Mouse (Mus musculus): ENCODE measurements around the gene Uqcr11. TPM values are rescaled to one million over a fixed set of nuclear protein-coding genes. Genes with fewer than 3 reads are reported as not detected.
A peak's percentile ranks its signal among the peaks of the same experiment; 100 is the strongest.

Uqcr11 gene
- polyA plus RNA-seq, 1 experiment from 2014 or later = 519 TPM

DNA sequence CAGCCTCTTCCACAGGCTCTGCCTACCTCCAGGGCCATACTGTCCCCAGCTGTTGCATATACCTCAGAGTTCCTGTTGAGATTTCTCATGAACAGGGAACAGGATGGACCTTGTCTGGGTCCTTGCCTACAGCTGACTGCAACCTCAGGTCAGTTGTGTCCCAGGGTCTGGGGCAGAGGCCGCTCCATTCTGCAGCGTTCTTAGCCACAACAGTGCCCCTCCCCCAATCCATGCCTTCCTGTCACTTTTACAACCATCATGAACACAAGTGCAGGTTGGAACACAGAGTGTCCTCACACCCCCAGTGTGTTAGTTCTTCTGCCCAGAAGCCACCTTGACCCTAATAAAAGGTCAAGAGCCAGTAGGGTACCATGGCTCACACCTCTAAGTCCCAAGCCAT, 17.9 kb downstream of the Uqcr11 start:
- Histone ChIP-seq H3K36me3 (ENCODE audit: control insufficient read depth, insufficient read depth) (peaks cover 25% of the 10 kb centered on the region), H3K9ac (ENCODE audit: low read depth, low read length) (no peak overlapping the region), H3K4me3 (ENCODE audit: low read depth, low read length) (no peak overlapping the region), H3K27ac (ENCODE audit: low read length) (no peak overlapping the region), H3K9me3 (replicated peaks; ENCODE audit: control insufficient read depth, low read length) (no peaks in the 10 kb centered on the region), H3K4me1 (ENCODE audit: control insufficient read depth, low read depth, low read length) (peaks cover 49% of the 10 kb centered on the region), H3K27me3 (ENCODE audit: control insufficient read depth, insufficient read depth, low read depth, low read length) (peaks cover 6% of the 10 kb centered on the region), H3K4me2 (ENCODE audit: low read depth, low read length) (no peak overlapping the region)
- no peak for ATAC-seq (ENCODE audit: low read depth)
- WGBS (ENCODE audit: insufficient replicate concordance) = 14% methylated on average over 2 of the region's 2 CpGs

DNA sequence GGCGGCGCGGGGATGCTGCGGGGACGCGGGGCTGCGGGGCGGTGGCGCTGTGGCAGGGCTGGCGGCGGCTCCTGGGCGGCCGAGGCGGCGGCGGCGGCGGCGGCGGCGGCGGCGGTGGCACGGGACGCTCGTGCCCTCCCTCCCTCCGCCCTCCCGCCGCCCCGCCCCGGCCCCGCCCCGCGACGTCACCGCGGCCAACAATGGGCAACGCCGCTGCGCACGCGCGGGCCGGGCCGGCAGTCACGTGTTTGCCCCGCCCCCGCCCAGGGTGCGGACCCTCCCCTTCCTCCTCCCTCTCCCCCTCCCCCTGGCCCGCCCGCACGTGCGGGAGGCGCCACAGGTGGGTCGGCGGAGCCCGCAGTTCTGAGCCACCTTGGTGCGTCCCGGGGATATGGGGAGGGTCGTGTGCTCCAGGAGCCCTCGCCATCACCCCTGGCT, 19.1 kb downstream of the Uqcr11 start, which contains the start of gene Mex3d:
Gene Mex3d, minus strand, starts transcription at position 138 of the 438 bp plus-strand sequence.
- Histone ChIP-seq H3K36me3 (ENCODE audit: control insufficient read depth, insufficient read depth) (peaks cover 13% of the 10 kb centered on the region), H3K27ac (ENCODE audit: low read length) (peak within 1 kb of the TSS; percentile 29; the same call in 1 of the 2 replicates), H3K9ac (ENCODE audit: low read depth, low read length) (peak within 1 kb of the TSS; percentile 77), H3K4me3 (ENCODE audit: low read depth, low read length) (peak within 1 kb of the TSS; percentile 74), H3K4me1 (ENCODE audit: control insufficient read depth, low read depth, low read length) (peaks cover 53% of the 10 kb centered on the region), H3K27me3 (ENCODE audit: control insufficient read depth, insufficient read depth, low read depth, low read length) (peaks cover 6% of the 10 kb centered on the region), H3K9me3 (replicated peaks; ENCODE audit: control insufficient read depth, low read length) (no peaks in the 10 kb centered on the region), H3K4me2 (ENCODE audit: low read depth, low read length) (peak within 1 kb of the TSS; percentile 99)
- 0% methylated on average over 10 of the region's 61 CpGs for WGBS (ENCODE audit: insufficient replicate concordance)
- peak; percentile 66 for ATAC-seq (ENCODE audit: low read depth)

GRCm38 (mm10) chr10:80386735-80387471, 19.7 kb downstream of the Uqcr11 start:
- H3K9ac ChIP-seq (ENCODE audit: low read depth, low read length) = peak overlapping the region; percentile 77
- peaks cover 6% of the 10 kb centered on the region for H3K27me3 ChIP-seq (ENCODE audit: control insufficient read depth, insufficient read depth, low read depth, low read length)
- H3K36me3 ChIP-seq (ENCODE audit: control insufficient read depth, insufficient read depth) = peaks cover 12% of the 10 kb centered on the region
- peak overlapping the region; percentile 74 for H3K4me3 ChIP-seq (ENCODE audit: low read depth, low read length)
- no peak overlapping the region for H3K27ac ChIP-seq (ENCODE audit: low read length)
- no peaks in the 10 kb centered on the region for H3K9me3 ChIP-seq (replicated peaks; ENCODE audit: control insufficient read depth, low read length)
- H3K4me2 ChIP-seq (ENCODE audit: low read depth, low read length) = peak overlapping the region; percentile 99
- WGBS (ENCODE audit: insufficient replicate concordance) = under 1% methylated on average over 71 of the region's 94 CpGs
- H3K4me1 ChIP-seq (ENCODE audit: control insufficient read depth, low read depth, low read length) = peaks cover 53% of the 10 kb centered on the region
- peak; percentile 11; the same call in 1 of the 2 replicates for ATAC-seq (ENCODE audit: low read depth)

DNA sequence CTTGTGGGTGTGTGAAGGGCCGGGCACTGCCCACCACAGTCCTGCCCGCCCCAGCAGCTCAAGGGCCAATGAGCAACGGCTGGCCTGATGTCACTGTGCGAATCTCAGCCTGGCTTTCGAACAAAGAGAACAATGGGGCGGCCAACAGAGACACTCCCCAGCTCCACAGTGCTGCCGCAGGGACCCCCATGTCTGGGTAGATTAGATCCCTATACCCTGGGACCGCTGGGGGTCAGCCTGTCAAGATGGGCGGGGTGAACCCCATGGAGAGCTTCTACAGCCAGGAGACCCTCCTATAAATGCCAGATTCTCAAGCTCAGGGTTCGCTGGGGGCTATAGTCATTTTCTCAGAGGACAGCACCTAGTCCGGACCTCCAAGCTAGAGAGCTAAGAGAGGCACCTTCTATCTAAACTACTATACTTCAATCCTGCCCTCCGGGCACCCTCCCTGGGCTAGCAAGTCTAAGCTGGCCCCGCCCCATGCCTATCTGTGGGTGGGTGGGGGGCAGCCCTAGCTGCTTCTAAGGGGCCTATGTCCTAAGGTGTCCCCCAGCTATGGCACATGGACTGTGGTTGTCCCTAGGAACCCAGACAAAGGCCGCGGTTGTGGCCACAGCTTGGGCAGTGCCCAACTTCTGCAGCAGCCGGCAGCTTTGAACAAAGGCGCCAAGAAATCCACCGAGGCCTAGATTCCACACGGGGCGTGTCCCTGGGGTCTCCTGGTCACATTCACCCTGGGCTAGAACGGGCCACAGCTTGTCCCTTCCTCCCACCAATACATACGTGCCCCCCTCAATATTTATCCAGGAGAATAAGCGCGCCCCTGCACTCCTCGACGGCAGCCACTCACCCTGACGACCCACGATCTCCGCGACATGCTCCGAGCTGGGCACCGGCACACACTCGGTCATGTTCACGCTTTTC, 20.6 kb downstream of the Uqcr11 start:
- Histone ChIP-seq H3K9ac (ENCODE audit: low read depth, low read length) (peak overlapping the region; percentile 77), H3K27me3 (ENCODE audit: control insufficient read depth, insufficient read depth, low read depth, low read length) (peaks cover 6% of the 10 kb centered on the region), H3K27ac (ENCODE audit: low read length) (no peak overlapping the region), H3K36me3 (ENCODE audit: control insufficient read depth, insufficient read depth) (peaks cover 14% of the 10 kb centered on the region), H3K4me3 (ENCODE audit: low read depth, low read length) (peak overlapping the region; percentile 74), H3K9me3 (replicated peaks; ENCODE audit: control insufficient read depth, low read length) (no peaks in the 10 kb centered on the region), H3K4me1 (ENCODE audit: control insufficient read depth, low read depth, low read length) (peaks cover 53% of the 10 kb centered on the region), H3K4me2 (ENCODE audit: low read depth, low read length) (peak overlapping the region; percentile 99)
- 15% methylated on average over 34 of the region's 34 CpGs for WGBS (ENCODE audit: insufficient replicate concordance)
- no peak for ATAC-seq (ENCODE audit: low read depth)

DNA sequence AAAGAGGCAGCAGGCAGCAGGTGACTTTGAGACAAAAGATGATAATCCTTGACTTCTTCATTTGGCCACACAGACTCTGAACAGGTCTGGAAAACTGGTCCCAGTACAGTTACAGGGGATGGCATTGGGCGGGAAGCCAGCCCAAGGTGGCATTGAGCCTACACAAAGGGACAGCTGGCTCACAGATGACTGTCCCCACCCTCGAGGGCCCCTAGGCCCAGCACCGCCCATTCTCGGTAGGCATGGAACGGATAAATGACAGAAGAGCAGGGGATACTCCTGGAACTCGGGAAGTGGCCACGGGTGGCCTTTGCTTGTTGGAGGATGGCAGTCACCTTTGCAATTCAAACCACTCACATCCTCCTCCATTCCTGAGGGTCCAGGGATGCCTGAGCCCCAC, 21.3 kb downstream of the Uqcr11 start:
- H3K27ac ChIP-seq (ENCODE audit: low read length) = peak overlapping the region; percentile 69
- no peak for ATAC-seq (ENCODE audit: low read depth)
- H3K36me3 ChIP-seq (ENCODE audit: control insufficient read depth, insufficient read depth) = peaks cover 17% of the 10 kb centered on the region
- H3K4me3 ChIP-seq (ENCODE audit: low read depth, low read length) = peak overlapping the region; percentile 74; the same call in 1 of the 2 replicates
- H3K9me3 ChIP-seq (replicated peaks; ENCODE audit: control insufficient read depth, low read length) = no peaks in the 10 kb centered on the region
- peaks cover 53% of the 10 kb centered on the region for H3K4me1 ChIP-seq (ENCODE audit: control insufficient read depth, low read depth, low read length)
- peaks cover 6% of the 10 kb centered on the region for H3K27me3 ChIP-seq (ENCODE audit: control insufficient read depth, insufficient read depth, low read depth, low read length)
- WGBS (ENCODE audit: insufficient replicate concordance) = 36% methylated on average over 7 of the region's 7 CpGs
- peak overlapping the region; percentile 77; the same call in 1 of the 2 replicates for H3K9ac ChIP-seq (ENCODE audit: low read depth, low read length)
- H3K4me2 ChIP-seq (ENCODE audit: low read depth, low read length) = peak overlapping the region; percentile 99

DNA sequence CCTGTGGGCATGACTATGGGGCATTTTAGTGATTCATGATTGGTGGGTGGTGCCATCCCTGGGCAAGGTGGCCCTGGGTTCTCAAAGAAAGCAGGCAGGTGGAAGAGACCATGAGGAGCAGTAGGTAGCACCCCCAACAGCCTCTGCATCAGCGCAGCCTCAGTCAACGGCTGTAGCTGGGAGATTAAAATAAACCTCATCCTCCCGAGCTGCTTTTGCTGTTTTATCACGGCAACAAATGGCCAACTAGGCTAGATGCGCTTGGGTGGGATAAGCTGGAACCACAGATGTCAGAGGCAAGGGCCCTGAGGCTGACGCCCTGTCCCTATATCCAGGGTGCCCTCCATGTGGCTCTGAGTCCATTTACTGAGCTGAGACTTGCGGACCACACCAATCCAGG, 21.9 kb downstream of the Uqcr11 start:
- Histone ChIP-seq H3K27me3 (ENCODE audit: control insufficient read depth, insufficient read depth, low read depth, low read length) (peaks cover 6% of the 10 kb centered on the region), H3K9ac (ENCODE audit: low read depth, low read length) (0 out of 2 replicates have a peak overlapping the region, but pooled peaks have one; percentile 4), H3K9me3 (replicated peaks; ENCODE audit: control insufficient read depth, low read length) (no peaks in the 10 kb centered on the region), H3K4me2 (ENCODE audit: low read depth, low read length) (peak overlapping the region; percentile 99), H3K4me1 (ENCODE audit: control insufficient read depth, low read depth, low read length) (peaks cover 53% of the 10 kb centered on the region), H3K36me3 (ENCODE audit: control insufficient read depth, insufficient read depth) (peaks cover 17% of the 10 kb centered on the region), H3K27ac (ENCODE audit: low read length) (peak overlapping the region; percentile 69), H3K4me3 (ENCODE audit: low read depth, low read length) (0 out of 2 replicates have a peak overlapping the region, but pooled peaks have one; percentile 8)
- peak; percentile 55 for ATAC-seq (ENCODE audit: low read depth)
- 33% methylated on average over 7 of the region's 7 CpGs for WGBS (ENCODE audit: insufficient replicate concordance)

- Histone ChIP-seq H3K4me3 (ENCODE audit: low read depth, low read length) (no peak overlapping the region), H3K9me3 (replicated peaks; ENCODE audit: control insufficient read depth, low read length) (no peaks in the 10 kb centered on the region), H3K4me2 (ENCODE audit: low read depth, low read length) (0 out of 2 replicates have a peak overlapping the region, but pooled peaks have one; percentile 99), H3K27ac (ENCODE audit: low read length) (no peak overlapping the region), H3K4me1 (ENCODE audit: control insufficient read depth, low read depth, low read length) (peaks cover 53% of the 10 kb centered on the region), H3K9ac (ENCODE audit: low read depth, low read length) (no peak overlapping the region), H3K27me3 (ENCODE audit: control insufficient read depth, insufficient read depth, low read depth, low read length) (peaks cover 6% of the 10 kb centered on the region), H3K36me3 (ENCODE audit: control insufficient read depth, insufficient read depth) (peaks cover 17% of the 10 kb centered on the region)
- WGBS (ENCODE audit: insufficient replicate concordance) = 67% methylated on average over 4 of the region's 4 CpGs
- ATAC-seq (ENCODE audit: low read depth) = no peak
Observed at GRCm38 (mm10) chr10:80384115-80384639, 22.5 kb downstream of the Uqcr11 start.

DNA sequence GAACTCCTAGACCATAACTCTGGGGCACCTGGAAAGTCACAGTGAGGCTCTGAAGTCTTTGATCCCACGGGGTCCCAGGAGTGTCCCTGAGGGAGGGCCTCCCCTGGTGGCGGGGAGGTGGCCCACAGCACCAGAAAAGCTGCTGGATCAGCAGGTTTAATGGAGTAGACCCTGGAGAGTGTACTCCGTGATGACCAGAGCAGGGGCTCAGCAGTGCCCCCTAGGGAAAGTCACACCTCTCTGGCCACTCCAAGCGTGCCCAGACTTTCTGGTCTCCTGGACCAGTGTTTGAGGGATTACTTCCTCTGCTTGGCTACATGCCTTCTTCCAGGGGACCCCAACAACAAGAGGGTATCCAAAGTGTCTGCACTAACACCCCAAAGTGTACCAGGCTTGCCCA, 23.2 kb downstream of the Uqcr11 start:
- Histone ChIP-seq H3K4me1 (ENCODE audit: control insufficient read depth, low read depth, low read length) (peaks cover 47% of the 10 kb centered on the region), H3K9me3 (replicated peaks; ENCODE audit: control insufficient read depth, low read length) (no peaks in the 10 kb centered on the region), H3K27ac (ENCODE audit: low read length) (peak overlapping the region; percentile 5; the same call in 1 of the 2 replicates), H3K9ac (ENCODE audit: low read depth, low read length) (no peak overlapping the region), H3K4me3 (ENCODE audit: low read depth, low read length) (no peak overlapping the region), H3K36me3 (ENCODE audit: control insufficient read depth, insufficient read depth) (peaks cover 17% of the 10 kb centered on the region), H3K27me3 (ENCODE audit: control insufficient read depth, insufficient read depth, low read depth, low read length) (peaks cover 6% of the 10 kb centered on the region), H3K4me2 (ENCODE audit: low read depth, low read length) (no peak overlapping the region)
- WGBS (ENCODE audit: insufficient replicate concordance) = 74% methylated on average over 4 of the region's 4 CpGs
- ATAC-seq (ENCODE audit: low read depth) = no peak
